Mouse (Mus musculus) megakaryocyte-erythroid progenitor cell, adult 5-6 weeks (primary cell): ENCODE measurements around the gene Stambpl1. TPM values are rescaled to one million over a fixed set of nuclear protein-coding genes. Genes with fewer than 3 reads are reported as not detected.

Experiments
- ATAC-seq: replicated peaks from 2 replicates; pipeline ENCODE4 v1.8.0; 2016; ENCODE audit warnings: mild to moderate bottlenecking, inconsistent platforms; ENCODE audit not compliant: severe bottlenecking, poor library complexity, low FRiP score, low TSS enrichment
- total RNA-seq, 2 experiments: library from RNA; stranded (forward) in 1 of 2; stranded (reverse) in 1 of 2; fragments of 200-1000, 215-1000 nt in 1 of 2; fragments of >200 nt in 1 of 2; fragmentation: Nextera tagmentation in 1 of 2; gene quantifications; 2 replicates each; pipeline ENCODE4 v1.2.3; 2014 to 2017

The Stambpl1 gene
- total RNA-seq, 2 experiments from 2014 or later, result 5.8 to 15.8 TPM

GRCm38 (mm10) chr19:34265604-34266193 lies 73.7 kb downstream of the Stambpl1 start:
- no peak for ATAC-seq

- no peak for ATAC-seq
These were observed 77.0 kb downstream of the Stambpl1 start for GRCm38 (mm10) chr19:34268991-34269390.

DNA sequence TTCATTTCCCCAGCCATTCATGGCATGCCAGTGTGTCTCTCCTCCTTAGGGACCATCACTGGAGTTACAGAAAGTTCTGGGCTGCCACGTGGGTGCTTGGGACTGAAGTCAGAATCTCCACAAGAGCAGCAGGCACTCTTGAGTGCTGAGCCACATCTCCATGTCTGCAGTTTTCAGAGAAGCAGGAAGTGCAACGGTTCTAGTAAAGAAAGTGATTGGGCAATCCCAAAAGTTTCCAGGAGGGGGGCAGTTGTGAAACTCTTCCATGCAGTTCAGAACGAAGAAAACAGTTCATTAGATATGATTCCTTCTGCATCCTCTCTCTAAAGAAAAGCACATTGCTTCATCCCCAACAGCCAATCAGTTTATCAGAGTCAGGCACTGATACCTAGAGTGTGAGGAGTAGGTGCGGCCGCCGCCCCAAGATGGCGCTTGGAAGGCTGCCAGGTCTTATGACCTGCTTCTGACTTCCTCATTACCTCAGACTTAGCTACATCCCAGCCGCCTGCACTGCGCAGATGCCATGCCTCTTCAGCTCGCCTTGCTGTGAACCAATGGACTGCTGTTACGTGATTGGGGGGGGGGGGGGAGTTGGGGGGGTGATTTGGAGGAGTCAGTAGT lies 78.2 kb downstream of the Stambpl1 start:
- ATAC-seq, result no peak

- ATAC-seq, result no peak
These were observed 78.9 kb downstream of the Stambpl1 start for GRCm38 (mm10) chr19:34270824-34271464.

- ATAC-seq, result no peak
These were observed 81.0 kb downstream of the Stambpl1 start for GRCm38 (mm10) chr19:34273073-34273472.

GRCm38 (mm10) chr19:34278078-34278477 lies 86.0 kb downstream of the Stambpl1 start:
- ATAC-seq, result no peak

GRCm38 (mm10) chr19:34283614-34284013 lies 91.6 kb downstream of the Stambpl1 start:
- ATAC-seq, result no peak

GRCm38 (mm10) chr19:34284383-34284782 lies 92.4 kb downstream of the Stambpl1 start:
- no peak for ATAC-seq

DNA sequence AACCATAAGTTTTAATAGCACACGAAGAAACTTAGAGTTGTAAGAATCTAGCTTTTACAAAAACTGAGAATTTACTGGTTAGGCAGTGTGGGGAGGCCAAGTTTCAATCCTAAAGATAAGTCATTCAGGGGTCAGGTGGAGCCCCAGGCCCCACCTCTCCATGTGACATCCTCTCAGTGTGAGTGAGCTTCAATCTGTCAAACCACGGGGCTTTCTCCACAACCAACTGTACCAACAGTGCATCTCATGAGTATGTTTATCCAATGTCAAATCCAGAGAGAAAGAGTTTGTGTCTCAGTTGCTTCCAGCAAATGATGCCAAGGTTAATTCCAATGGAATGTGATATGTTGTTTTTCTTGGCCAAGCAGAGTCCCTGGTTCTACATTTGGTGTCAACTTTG lies 92.8 kb downstream of the Stambpl1 start:
- ATAC-seq, result no peak

DNA sequence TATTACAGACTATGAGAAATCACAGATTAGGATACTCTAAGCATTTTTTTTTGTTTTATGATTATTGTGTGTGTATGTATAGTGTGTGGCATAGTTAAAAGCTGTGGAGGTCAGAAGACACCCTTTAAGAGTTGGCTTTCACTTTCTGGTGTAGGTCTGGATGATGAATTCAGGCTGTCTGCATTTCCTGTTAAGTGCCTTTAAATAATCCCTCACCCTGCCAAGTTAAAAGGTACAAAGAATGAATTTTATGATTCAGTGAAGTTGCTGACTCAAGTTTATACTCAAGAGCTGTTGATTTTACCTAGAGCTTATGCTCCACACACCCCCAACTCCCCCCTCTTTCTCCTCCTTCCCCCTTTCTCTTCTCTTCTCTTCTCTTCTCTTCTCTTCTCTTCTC lies 95.2 kb downstream of the Stambpl1 start:
- no peak for ATAC-seq

GRCm38 (mm10) chr19:34287656-34288415 lies 95.8 kb downstream of the Stambpl1 start:
- ATAC-seq, result no peak

GRCm38 (mm10) chr19:34288696-34289095 lies 96.7 kb downstream of the Stambpl1 start:
- ATAC-seq, result no peak

Other genes starting within 250 kb of the Stambpl1 start
- not detected in 2 replicates for gene Lipf, start 231.0 kb upstream of the Stambpl1 start, total RNA-seq (2014; fragmentation: Nextera tagmentation)
- gene Lipf, start 231.0 kb upstream of the Stambpl1 start, total RNA-seq (2017), result not detected in 2 replicates
- not detected in 2 replicates for gene Lipk, start 183.9 kb upstream of the Stambpl1 start, total RNA-seq (2014; fragmentation: Nextera tagmentation)
- not detected in 2 replicates for gene Lipk, start 183.9 kb upstream of the Stambpl1 start, total RNA-seq (2017)
- not detected in 2 replicates for gene Lipn, start 124.9 kb upstream of the Stambpl1 start, total RNA-seq (2014; fragmentation: Nextera tagmentation)
- gene Lipn, start 124.9 kb upstream of the Stambpl1 start, total RNA-seq (2017), result not detected in 2 replicates
- gene Lipm, start 91.3 kb upstream of the Stambpl1 start, total RNA-seq (2014; fragmentation: Nextera tagmentation), result not detected in 2 replicates
- not detected in 2 replicates for gene Lipm, start 91.3 kb upstream of the Stambpl1 start, total RNA-seq (2017)
- not detected in 2 replicates for gene Ankrd22, start 26.2 kb upstream of the Stambpl1 start, total RNA-seq (2014; fragmentation: Nextera tagmentation)
- not detected in 2 replicates for gene Ankrd22, start 26.2 kb upstream of the Stambpl1 start, total RNA-seq (2017)
- not detected in 2 replicates for gene Acta2, start 63.4 kb downstream of the Stambpl1 start, total RNA-seq (2014; fragmentation: Nextera tagmentation)
- not detected in 2 replicates for gene Acta2, start 63.4 kb downstream of the Stambpl1 start, total RNA-seq (2017)
- not detected in 2 replicates for gene Fas, start 98.4 kb downstream of the Stambpl1 start, total RNA-seq (2014; fragmentation: Nextera tagmentation)
- gene Fas, start 98.4 kb downstream of the Stambpl1 start, total RNA-seq (2017), result 1.2 and 1.8 TPM in 2 replicates